Mouse (Mus musculus): ENCODE measurements around the gene 1110032A03Rik.

DNA sequence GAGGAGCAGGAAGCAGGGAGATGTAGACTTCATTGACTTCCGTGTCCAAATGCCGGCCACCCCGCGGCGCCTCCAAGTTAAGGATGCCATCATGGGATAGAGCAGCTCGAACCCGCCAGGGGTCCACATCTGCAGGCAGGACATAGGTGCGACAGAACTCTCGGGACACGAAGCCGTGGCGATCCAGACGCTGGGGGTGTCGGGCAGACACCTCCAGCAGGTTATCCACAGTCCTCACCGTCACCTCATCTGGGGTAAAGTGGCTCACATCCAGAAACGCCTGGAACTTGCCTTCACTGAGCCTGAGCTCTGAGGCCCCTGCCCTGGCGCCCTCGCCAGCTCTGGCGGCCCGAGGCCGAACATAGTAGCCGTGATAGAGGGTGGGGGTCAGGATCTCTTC, 24.0 kb downstream of the 1110032A03Rik start, which contains the start of gene Cryab:
- no peak for TF ChIP-seq ZMIZ1 (IDR thresholded peaks at IDR 0.05; ENCODE audit: low read depth, low read length)
- no peak for TF ChIP-seq POLR2AphosphoS5 (IDR thresholded peaks at IDR 0.05; ENCODE audit: borderline replicate concordance, low read depth, low read length)
- TF ChIP-seq TAL1 (IDR thresholded peaks at IDR 0.05; ENCODE audit: low read length) = no peak
- no peak for TF ChIP-seq EP300 (IDR thresholded peaks at IDR 0.05; ENCODE audit: low read depth in 1 of 2, low read length in 2 of 2)
- TF ChIP-seq CTCF (IDR thresholded peaks at IDR 0.05 in 2 of 3, conservative IDR thresholded peaks at IDR 0.05 in 1 of 3; ENCODE audit: control insufficient read depth in 1 of 3, insufficient read depth in 1 of 3, low read depth in 2 of 3, low read length in 3 of 3, poor library complexity in 1 of 3, severe bottlenecking in 1 of 3) = no peak
- no peak for TF ChIP-seq JUND (IDR thresholded peaks at IDR 0.05; ENCODE audit: low read depth, low read length)
- TF ChIP-seq ETS1 (IDR thresholded peaks at IDR 0.05; ENCODE audit: low read depth, low read length) = no peak
